Mouse (Mus musculus): ENCODE data around the gene Pafah1b2.

DNA sequence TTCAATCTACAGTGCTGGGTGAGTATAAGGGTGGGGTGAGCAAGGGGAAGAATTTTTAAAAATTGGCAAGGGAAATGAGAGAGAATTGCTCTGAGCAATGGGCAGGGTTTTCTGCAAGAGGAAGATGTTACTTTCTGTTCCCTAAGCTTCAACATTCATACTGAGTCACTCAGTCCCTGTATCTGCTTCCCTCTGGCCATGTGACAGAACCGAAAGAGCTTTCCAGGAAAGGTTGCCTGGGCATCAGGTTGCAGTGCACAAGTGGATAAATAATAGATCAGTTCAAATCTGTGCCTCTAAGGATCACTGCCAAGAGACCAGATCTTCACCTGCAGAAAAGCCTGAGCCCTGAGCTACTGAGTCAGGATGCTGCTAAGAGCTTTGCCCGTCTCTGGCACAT lies 50.6 kb downstream of the Pafah1b2 start:
- no peak for TF ChIP-seq CTCF (IDR thresholded peaks at IDR 0.05; ENCODE audit: insufficient read depth, low read depth, low read length)
- no peak for TF ChIP-seq POLR2A (IDR thresholded peaks at IDR 0.05; ENCODE audit: insufficient read depth, low read depth, low read length)

All from olfactory bulb, adult 2 months (tissue).